Mouse (Mus musculus) forebrain, embryonic 10.5 days (tissue): ENCODE measurements at regions not wholly inside any gene's neighbourhood (a gene's known extent, or its start where the extent isn't known, plus 50 kb on each side); places are given as distances from the start of the nearest gene placed in this dataset.

Source experiments
- DNase-seq: peaks from one replicate; pipeline ENCODE4 v3.0.0-alpha.2; 2017; ENCODE audit warnings: low spot score; ENCODE audit errors: extremely low spot score
- H3K27ac ChIP-seq: fragments of 300-500 bp; sonication (generic); 2 replicates; pipeline ENCODE4 v1.5.1; 2016; ENCODE audit warnings: mild to moderate bottlenecking
- H3K27me3 ChIP-seq: fragments of 300-500 bp; sonication (generic); 2 replicates; pipeline ENCODE4 v1.6.1; 2016; ENCODE audit warnings: mild to moderate bottlenecking; ENCODE audit not compliant: poor library complexity, severe bottlenecking
- H3K36me3 ChIP-seq: fragments of 300-500 bp; sonication (generic); replicated peaks from 2 replicates; pipeline ENCODE4 v1.6.1; 2016; ENCODE audit warnings: mild to moderate bottlenecking, moderate library complexity
- H3K4me1 ChIP-seq: fragments of 300-500 bp; sonication (generic); 2 replicates; pipeline ENCODE4 v1.6.1; 2016
- H3K4me3 ChIP-seq: fragments of 300-500 bp; sonication (generic); 2 replicates; pipeline ENCODE4 v1.5.1; 2016; ENCODE audit warnings: mild to moderate bottlenecking, moderate library complexity
- H3K9me3 ChIP-seq: fragments of 300-500 bp; sonication (generic); 2 replicates; pipeline ENCODE4 v1.6.1; 2016; ENCODE audit warnings: mild to moderate bottlenecking, moderate library complexity
- WGBS: fragments of 180-500 bp; shearing (Covaris S2); methylation state at CpG from one replicate; pipeline ENCODE4 v1.1.7; 2016; 5-methylcytosine and 5-hydroxymethylcytosine counted together

- Histone ChIP-seq H3K27ac (peak overlapping the region; percentile 56; the same call in 1 of the 2 replicates), H3K27me3 (peaks cover 94% of the 10 kb centered on the region), H3K36me3 (no peaks in the 10 kb centered on the region), H3K4me1 (peaks cover 31% of the 10 kb centered on the region), H3K4me3 (no peak overlapping the region), H3K9me3 (no peaks in the 10 kb centered on the region)
- 23% methylated on average over 3 of the region's 3 CpGs for WGBS
- no peak for DNase-seq
Observed at GRCm38 (mm10) chrX:99585703-99586102, 114.6 kb upstream of the Pja1 start.

GRCm38 (mm10) chrX:99582611-99583010 is 111.5 kb upstream of the Pja1 start:
- no peak for DNase-seq
- Histone ChIP-seq H3K4me3 (no peak overlapping the region), H3K27ac (no peak overlapping the region), H3K36me3 (no peaks in the 10 kb centered on the region), H3K9me3 (no peaks in the 10 kb centered on the region), H3K4me1 (peaks cover 31% of the 10 kb centered on the region), H3K27me3 (peaks cover 97% of the 10 kb centered on the region)
- WGBS = 92% methylated on average over 9 of the region's 9 CpGs

- Histone ChIP-seq H3K27ac (peak overlapping the region; percentile 72), H3K9me3 (no peaks in the 10 kb centered on the region), H3K27me3 (peaks cover 97% of the 10 kb centered on the region), H3K36me3 (no peaks in the 10 kb centered on the region), H3K4me3 (no peak overlapping the region), H3K4me1 (peaks cover 23% of the 10 kb centered on the region)
- DNase-seq = no peak
- 52% methylated on average over 10 of the region's 10 CpGs for WGBS
Observed at GRCm38 (mm10) chrX:99581632-99582466, 110.8 kb upstream of the Pja1 start.

GRCm38 (mm10) chrX:99579206-99579605 is 108.1 kb upstream of the Pja1 start:
- DNase-seq = no peak

GRCm38 (mm10) chrX:99578796-99579195 is 107.7 kb upstream of the Pja1 start:
- Histone ChIP-seq H3K27ac (no peak overlapping the region), H3K9me3 (no peaks in the 10 kb centered on the region), H3K4me3 (no peak overlapping the region), H3K4me1 (peaks cover 24% of the 10 kb centered on the region), H3K36me3 (no peaks in the 10 kb centered on the region), H3K27me3 (peaks cover 95% of the 10 kb centered on the region)
- no peak for DNase-seq
- WGBS = 87% methylated on average over 2 of the region's 2 CpGs

More at GRCm38 (mm10) chrX:99579206-99579605, 108.1 kb upstream of the Pja1 start:
- Histone ChIP-seq H3K36me3 (no peaks in the 10 kb centered on the region), H3K9me3 (no peaks in the 10 kb centered on the region), H3K4me1 (peaks cover 20% of the 10 kb centered on the region), H3K27ac (no peak overlapping the region), H3K27me3 (peaks cover 95% of the 10 kb centered on the region), H3K4me3 (no peak overlapping the region)
- 75% methylated on average over 4 of the region's 4 CpGs for WGBS

- no peaks in the 10 kb centered on the region for H3K9me3 ChIP-seq
- H3K36me3 ChIP-seq = no peaks in the 10 kb centered on the region
- no peak for DNase-seq
- H3K4me1 ChIP-seq = peaks cover 17% of the 10 kb centered on the region
- WGBS = 31% methylated on average over 5 of the region's 5 CpGs
- peaks cover 98% of the 10 kb centered on the region for H3K27me3 ChIP-seq
- H3K27ac ChIP-seq = peak overlapping the region; percentile 76
- peak overlapping the region; percentile 33; the same call in 1 of the 2 replicates for H3K4me3 ChIP-seq
Observed at GRCm38 (mm10) chrX:99575105-99575504, 104.0 kb upstream of the Pja1 start.

GRCm38 (mm10) chrX:99574441-99575103 is 103.5 kb upstream of the Pja1 start:
- DNase-seq = peak; percentile 53
- Histone ChIP-seq H3K27ac (peak overlapping the region; percentile 76), H3K4me3 (peak overlapping the region; percentile 33), H3K4me1 (peaks cover 17% of the 10 kb centered on the region), H3K9me3 (no peaks in the 10 kb centered on the region), H3K27me3 (peaks cover 98% of the 10 kb centered on the region), H3K36me3 (no peaks in the 10 kb centered on the region)
- 35% methylated on average over 18 of the region's 18 CpGs for WGBS

DNA sequence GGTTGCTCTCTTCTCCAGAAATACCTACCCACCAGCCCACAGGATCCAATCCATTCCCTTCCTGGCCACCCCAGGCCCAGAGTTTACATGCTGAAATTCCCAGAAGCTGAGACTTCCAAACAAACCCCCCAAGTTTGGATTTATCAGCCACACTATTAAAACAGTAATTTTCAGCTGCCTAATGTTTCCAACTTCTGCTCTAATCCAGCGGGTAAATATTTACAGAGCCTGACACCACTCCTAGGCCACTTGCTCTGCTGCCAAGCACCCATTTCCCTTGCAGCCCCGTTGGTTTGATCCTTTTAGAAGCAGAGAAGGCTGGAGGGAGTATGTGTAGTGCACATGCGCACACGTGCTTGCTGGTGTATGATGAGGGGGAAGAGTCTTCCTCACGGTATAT is 99.1 kb upstream of the Pja1 start:
- H3K27me3 ChIP-seq = peaks cover 100% of the 10 kb centered on the region

DNA sequence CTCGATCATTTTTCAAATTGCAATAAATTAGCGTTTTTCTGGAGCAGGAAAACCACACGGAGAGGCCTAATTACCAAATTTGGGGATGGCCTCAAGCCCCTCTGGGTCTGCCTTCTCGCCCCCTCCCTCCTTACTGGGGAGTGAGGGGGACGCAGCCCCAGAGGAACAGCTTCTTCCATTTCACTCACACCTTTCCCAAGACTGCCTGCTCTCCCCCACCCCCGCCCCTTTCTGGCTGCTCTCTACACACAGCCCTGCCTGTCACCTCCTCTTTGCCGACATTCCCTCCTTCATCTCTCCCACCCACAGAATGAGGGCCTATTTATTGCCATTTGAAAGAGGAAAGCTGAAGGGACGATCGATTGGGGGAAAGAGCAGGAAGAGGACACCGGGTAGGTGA is 97.2 kb upstream of the Pja1 start:
- 23% methylated on average over 10 of the region's 10 CpGs for WGBS
- Histone ChIP-seq H3K4me1 (peaks cover 31% of the 10 kb centered on the region), H3K36me3 (no peaks in the 10 kb centered on the region), H3K9me3 (no peaks in the 10 kb centered on the region), H3K4me3 (peak overlapping the region; percentile 36; the same call in 1 of the 2 replicates), H3K27ac (peak overlapping the region; percentile 85), H3K27me3 (peaks cover 100% of the 10 kb centered on the region)
- no peak for DNase-seq

More for the DNA sequence above, 99.1 kb upstream of the Pja1 start:
- WGBS = 81% methylated on average over 5 of the region's 5 CpGs
- Histone ChIP-seq H3K4me1 (peaks cover 38% of the 10 kb centered on the region), H3K36me3 (no peaks in the 10 kb centered on the region), H3K27ac (no peak overlapping the region), H3K9me3 (no peaks in the 10 kb centered on the region), H3K4me3 (no peak overlapping the region)
- DNase-seq = no peak

- Histone ChIP-seq H3K9me3 (no peaks in the 10 kb centered on the region), H3K4me1 (peaks cover 33% of the 10 kb centered on the region), H3K4me3 (peak overlapping the region; percentile 36), H3K36me3 (no peaks in the 10 kb centered on the region), H3K27me3 (peaks cover 100% of the 10 kb centered on the region), H3K27ac (peak overlapping the region; percentile 85)
- DNase-seq = peak; percentile 48
- WGBS = 12% methylated on average over 28 of the region's 28 CpGs
Observed at GRCm38 (mm10) chrX:99567367-99568164, 96.5 kb upstream of the Pja1 start.

- Histone ChIP-seq H3K4me1 (peaks cover 48% of the 10 kb centered on the region), H3K4me3 (no peak overlapping the region), H3K27me3 (peaks cover 100% of the 10 kb centered on the region), H3K36me3 (no peaks in the 10 kb centered on the region), H3K9me3 (no peaks in the 10 kb centered on the region), H3K27ac (peak overlapping the region; percentile 58; the same call in 1 of the 2 replicates)
- WGBS = 47% methylated on average over 8 of the region's 8 CpGs
- DNase-seq = no peak
Observed at GRCm38 (mm10) chrX:99561995-99562394, 90.9 kb upstream of the Pja1 start.

- 0 out of 2 replicates have a peak overlapping the region, but pooled peaks have one; percentile 11 for H3K27ac ChIP-seq
- no peaks in the 10 kb centered on the region for H3K36me3 ChIP-seq
- H3K27me3 ChIP-seq = peaks cover 100% of the 10 kb centered on the region
- no peak overlapping the region for H3K4me3 ChIP-seq
- 83% methylated on average over 2 of the region's 2 CpGs for WGBS
- H3K9me3 ChIP-seq = no peaks in the 10 kb centered on the region
- no peak for DNase-seq
- peaks cover 54% of the 10 kb centered on the region for H3K4me1 ChIP-seq
Observed at GRCm38 (mm10) chrX:99560699-99561098, 89.6 kb upstream of the Pja1 start.
